Mouse (Mus musculus) c-Kit-positive CD71-negative TER-119-negative erythroid progenitor cells, embryonic 14.5 days (primary cell): ENCODE results near the gene Ptbp2.

ENCODE experiments used
- DNase-seq: peaks from one replicate; pipeline ENCODE4 v3.0.0-alpha.2; 2013; ENCODE audit warnings: low read depth

The Ptbp2 gene

DNA sequence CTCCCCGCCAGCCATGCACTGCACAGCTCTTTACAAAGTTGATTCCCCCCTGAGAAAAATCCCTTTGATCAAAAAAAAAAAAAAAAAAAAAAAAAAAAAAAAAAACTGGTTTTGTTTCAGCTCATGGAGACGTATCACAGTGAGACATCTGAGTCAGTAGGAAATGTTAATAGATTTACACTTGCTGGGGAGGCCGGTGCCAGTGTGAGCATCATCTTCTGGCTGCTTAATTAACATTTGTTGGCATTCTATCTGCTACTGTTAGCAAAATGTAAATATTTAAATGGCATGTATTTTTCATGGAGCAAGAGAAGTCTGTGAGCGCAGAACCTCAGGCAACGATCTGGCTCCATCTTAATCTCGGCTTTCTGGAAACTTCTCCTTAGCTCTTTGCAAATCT is 99.5 kb downstream of the Ptbp2 start:
- DNase-seq: no peak
